Comparison of ENCODE assay signal across 17 mouse cellular contexts in the genomic region with DNA sequence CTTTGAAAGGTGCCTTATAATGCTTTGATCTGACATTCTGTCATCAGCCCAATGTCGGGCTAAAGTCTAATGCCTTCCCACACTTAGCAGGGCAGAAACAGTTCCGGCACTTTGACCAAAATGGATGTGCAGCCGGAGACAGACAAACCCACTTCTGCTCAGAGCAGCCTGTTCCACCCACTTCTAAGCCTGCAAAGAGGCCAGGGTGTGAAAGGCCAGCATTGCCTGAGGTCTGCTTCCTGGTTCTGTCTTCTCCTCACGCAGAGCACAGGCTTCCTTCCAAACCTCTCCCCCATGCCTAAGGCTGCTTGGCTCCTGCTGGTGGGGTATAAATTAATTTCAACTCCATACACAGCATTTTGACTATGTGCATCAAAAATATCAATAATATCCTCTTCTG.
DNase-seq lines count a peak whose midpoint lies in the region; ATAC-seq lines count a peak whose summit lies in the region.
"Had no signal": no experiment of that assay in that cellular context is flagged by ENCODE, and none has a peak within 500 bp of the region (broad histone marks: within the 10 kb centered on the region; RNA-seq: fewer than 3 reads in every experiment).

No protein-coding gene starts in this region.

- DNase-seq in frontal cortex, adult 2 months (ENCODE audit: extremely low spot score in 1 of 2, low spot score in 1 of 2): peak; percentile 1 to 26
- DNase-seq in layer of hippocampus, adult 9-11 months: peak; percentile 57
- DNase-seq in layer of hippocampus, postnatal 25 days (ENCODE audit: extremely low spot score in 1 of 2, low spot score in 1 of 2): no peak
- DNase-seq in right cerebral cortex, adult 2 months (ENCODE audit: low spot score in 2 of 2): peak; percentile 13 to 18
- DNase-seq in right cerebral cortex, postnatal 14 days: no peak
- DNase-seq in ovary, postnatal 14 days (ENCODE audit: low spot score): no peak
- DNase-seq: B cell, adult 2 months; cerebellum, adult 9-10 months; embryo, embryonic 11 days; gastrocnemius, postnatal 14 days; heart, postnatal 14 days; lung, adult 18-20 months; thymus, postnatal 25 days had no signal

- no peak for ATAC-seq in frontal cortex, adult (ENCODE audit: low TSS enrichment)
- peak; percentile 59 to 66; a peak in 3 of 4 replicates for ATAC-seq in hematopoietic stem cell, adult 5-6 weeks (replicated peaks in 1 of 2; ENCODE audit: insufficient read depth in 1 of 2, low FRiP score in 2 of 2, low TSS enrichment in 1 of 2, low read depth in 1 of 2, poor library complexity in 2 of 2, severe bottlenecking in 2 of 2)
- ATAC-seq: hindbrain, embryonic 16.5 days; intestine, embryonic 16.5 days had no signal

Comparison
In these comparisons a context has a peak if more than half of its experiments do, and no peak if none do; other contexts are left out.
1. DNase-seq: peak in frontal cortex, adult 2 months (2 of 2), layer of hippocampus, adult 9-11 months (single experiment) and right cerebral cortex, adult 2 months (2 of 2); none in layer of hippocampus, postnatal 25 days (0 of 2), right cerebral cortex, postnatal 14 days (single experiment) and ovary, postnatal 14 days (single experiment).